Comparison of ENCODE assay signal across 13 mouse cellular contexts in genomic region chr10:93915531-93916275, GRCm38 (mm10). TPM values are rescaled to one million over a fixed set of nuclear protein-coding genes. Genes with fewer than 3 reads are reported as not detected.
DNase-seq lines count a peak whose midpoint lies in the region; ATAC-seq and TF ChIP-seq lines count a peak whose summit lies in the region.
"Had no signal": no experiment of that assay in that cellular context is flagged by ENCODE, and none has a peak within 500 bp of the region (broad histone marks: within the 10 kb centered on the region; RNA-seq: fewer than 3 reads in every experiment).

No protein-coding gene starts in this region.

- DNase-seq in heart, embryonic 10.5 days (ENCODE audit: low spot score) = no peak
- no peak for DNase-seq in heart, postnatal 36 days
- no peak for DNase-seq in stomach, postnatal 0 days (ENCODE audit: low spot score)
- DNase-seq in kidney, adult 8-10 months = no peak
- DNase-seq in urinary bladder, postnatal 4 days (ENCODE audit: low spot score in 2 of 2) = no peak
- DNase-seq in embryo, embryonic 11 days = no peak
- DNase-seq: adrenal gland, postnatal 14 days; cerebellum, adult 11-12 months; gastrocnemius, postnatal 10 days; lung, postnatal 14 days had no signal

- H3K4me2 ChIP-seq in stomach, embryonic 15.5 days = no peak overlapping the region
- no peak overlapping the region for H3K4me2 ChIP-seq in stomach, postnatal 0 days (replicated peaks; ENCODE audit: low read depth)
- peak overlapping the region; percentile 38 for H3K4me2 ChIP-seq in limb, embryonic 13.5 days (replicated peaks)
- H3K4me2 ChIP-seq: neural tube, embryonic 12.5 days had no signal

- H3K27ac ChIP-seq in heart, embryonic 10.5 days = peak overlapping the region; percentile 22; the same call in 1 of the 2 replicates
- 0 out of 2 replicates have a peak overlapping the region, but pooled peaks have one; percentile 35 for H3K27ac ChIP-seq in stomach, embryonic 15.5 days
- no peak overlapping the region for H3K27ac ChIP-seq in stomach, postnatal 0 days (replicated peaks)
- H3K27ac ChIP-seq in limb, embryonic 13.5 days = 0 out of 2 replicates have a peak overlapping the region, but pooled peaks have one; percentile 22
- H3K27ac ChIP-seq: neural tube, embryonic 12.5 days had no signal

- peaks cover 3% of the 10 kb centered on the region; the same call in 1 of the 2 replicates for H3K27me3 ChIP-seq in heart, embryonic 10.5 days (ENCODE audit: insufficient read depth, poor library complexity, severe bottlenecking)
- H3K27me3 ChIP-seq in stomach, embryonic 15.5 days (replicated peaks) = 0 out of 2 replicates have a peak, but pooled peaks cover 3% of the 10 kb centered on the region
- H3K27me3 ChIP-seq in stomach, postnatal 0 days (ENCODE audit: control insufficient read depth, insufficient read depth, low read length) = no peaks in the 10 kb centered on the region
- H3K27me3 ChIP-seq in limb, embryonic 13.5 days = 0 out of 2 replicates have a peak, but pooled peaks cover 7% of the 10 kb centered on the region
- H3K27me3 ChIP-seq: neural tube, embryonic 12.5 days had no signal

- TF ChIP-seq CTCF in stomach, postnatal 0 days (IDR thresholded peaks at IDR 0.05; ENCODE audit: low read depth) = no peak

- no peak for TF ChIP-seq EP300 in stomach, postnatal 0 days (optimal IDR thresholded peaks at IDR 0.05)

- peak overlapping the region; percentile 27; the same call in 1 of the 2 replicates for H3K4me3 ChIP-seq in heart, embryonic 10.5 days
- H3K4me3 ChIP-seq in stomach, embryonic 15.5 days (replicated peaks) = no peak overlapping the region
- H3K4me3 ChIP-seq in stomach, postnatal 0 days (ENCODE audit: low read depth, low read length) = no peak overlapping the region
- no peak overlapping the region for H3K4me3 ChIP-seq in limb, embryonic 13.5 days
- H3K4me3 ChIP-seq: neural tube, embryonic 12.5 days had no signal

- H3K9me3 ChIP-seq in heart, embryonic 10.5 days = no peaks in the 10 kb centered on the region
- H3K9me3 ChIP-seq in stomach, embryonic 15.5 days = no peaks in the 10 kb centered on the region
- H3K9me3 ChIP-seq in stomach, postnatal 0 days (ENCODE audit: control insufficient read depth, low read length) = no peaks in the 10 kb centered on the region
- H3K9me3 ChIP-seq in limb, embryonic 13.5 days = no peaks in the 10 kb centered on the region
- H3K9me3 ChIP-seq: neural tube, embryonic 12.5 days had no signal

- no peak overlapping the region for H3K9ac ChIP-seq in stomach, embryonic 15.5 days
- H3K9ac ChIP-seq in stomach, postnatal 0 days (ENCODE audit: low read length) = no peak overlapping the region
- H3K9ac ChIP-seq in limb, embryonic 13.5 days = no peak overlapping the region
- H3K9ac ChIP-seq: neural tube, embryonic 12.5 days had no signal

- 60% methylated on average over 11 of the region's 11 CpGs for WGBS in heart, embryonic 10.5 days
- WGBS in stomach, embryonic 15.5 days = 40% methylated on average over 11 of the region's 11 CpGs
- 45% methylated on average over 11 of the region's 11 CpGs for WGBS in stomach, postnatal 0 days
- WGBS in limb, embryonic 13.5 days = 22% methylated on average over 11 of the region's 11 CpGs

- no peaks in the 10 kb centered on the region for H3K36me3 ChIP-seq in heart, embryonic 10.5 days
- H3K36me3 ChIP-seq in stomach, embryonic 15.5 days = no peaks in the 10 kb centered on the region
- H3K36me3 ChIP-seq in stomach, postnatal 0 days (ENCODE audit: control insufficient read depth, insufficient read depth, low read length) = no peaks in the 10 kb centered on the region
- no peaks in the 10 kb centered on the region for H3K36me3 ChIP-seq in limb, embryonic 13.5 days
- H3K36me3 ChIP-seq: neural tube, embryonic 12.5 days had no signal

- no peak for ATAC-seq in stomach, embryonic 15.5 days (ENCODE audit: insufficient read depth, low FRiP score, low read depth)
- ATAC-seq in stomach, postnatal 0 days (ENCODE audit: low FRiP score, low TSS enrichment) = no peak
- no peak for ATAC-seq in limb, embryonic 13.5 days (ENCODE audit: low FRiP score, low read depth)

- intact Hi-C loops in heart, postnatal 36 days (cut with DNase I) = no loop called here

- peaks cover 26% of the 10 kb centered on the region for H3K4me1 ChIP-seq in heart, embryonic 10.5 days
- no peaks in the 10 kb centered on the region for H3K4me1 ChIP-seq in stomach, embryonic 15.5 days
- no peaks in the 10 kb centered on the region for H3K4me1 ChIP-seq in stomach, postnatal 0 days (replicated peaks; ENCODE audit: control insufficient read depth, insufficient read depth)
- peaks cover 21% of the 10 kb centered on the region for H3K4me1 ChIP-seq in limb, embryonic 13.5 days
- H3K4me1 ChIP-seq: neural tube, embryonic 12.5 days had no signal

RNA-seq across cellular contexts. Expression of gene Metap2, which starts 18.8 kb away (rescaled TPM):
- 176 and 208 TPM in 2 replicates for polyA plus RNA-seq in heart, embryonic 10.5 days (2016; fragmentation: Nextera tagmentation; extraction: Ambion mirVana)
- 100 to 1,000 TPM; 127 to 131 TPM for total RNA-seq in heart, postnatal 36 days (2021)
- polyA plus RNA-seq in stomach, embryonic 15.5 days (2015; fragmentation: Nextera tagmentation; extraction: Ambion mirVana) = 179 and 189 TPM in 2 replicates
- polyA plus RNA-seq in stomach, postnatal 0 days (2015; fragmentation: Nextera tagmentation; extraction: Ambion mirVana) = 112 and 126 TPM in 2 replicates
- polyA plus RNA-seq in limb, embryonic 13.5 days (2015; fragmentation: Nextera tagmentation; extraction: Ambion mirVana) = 188 and 194 TPM in 2 replicates
